Mouse (Mus musculus) adrenal gland, adult 8-10 months (tissue): Measurements from ENCODE around the gene Il10. TPM values are rescaled to one million over a fixed set of nuclear protein-coding genes. Genes with fewer than 3 reads are reported as not detected.

Experiments used
- DNase-seq: peaks from one replicate; pipeline ENCODE4 v3.0.0; 2022
- total RNA-seq, 4 experiments: library from RNA; stranded (reverse); gene quantifications; 2 replicates each; pipeline ENCODE4 v1.2.4; 2022

Gene Il10
- total RNA-seq, 4 experiments from 2014 or later: 0.30 TPM; not detected in 3

- no peak for DNase-seq
Measured at GRCm38 (mm10) chr1:131049361-131049806, 29.7 kb downstream of the Il10 start.

GRCm38 (mm10) chr1:131050011-131050410 is 30.4 kb downstream of the Il10 start:
- no peak for DNase-seq

GRCm38 (mm10) chr1:131050617-131051016 is 31.0 kb downstream of the Il10 start:
- no peak for DNase-seq

- no peak for DNase-seq
Measured at GRCm38 (mm10) chr1:131051073-131051472, 31.4 kb downstream of the Il10 start.

DNA sequence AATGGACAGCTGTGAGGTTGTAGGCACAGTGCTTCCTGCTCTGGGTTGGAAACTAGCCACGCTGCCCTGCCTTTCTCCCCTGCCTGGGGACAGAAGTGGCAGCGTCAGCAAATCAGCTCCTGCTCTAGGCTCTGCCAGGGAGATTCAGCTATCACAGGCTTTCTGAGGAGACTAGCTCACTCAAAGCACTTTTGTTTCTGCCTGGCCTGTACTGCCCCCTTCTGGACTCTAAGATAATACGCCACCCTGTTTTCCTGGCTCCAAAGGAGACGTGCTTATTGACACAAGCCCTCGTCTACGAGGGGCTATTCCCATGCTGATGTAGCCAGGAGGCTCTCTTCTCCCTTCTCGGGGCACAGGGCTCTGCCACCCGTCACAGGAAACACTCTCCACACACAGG is 33.6 kb downstream of the Il10 start:
- no peak for DNase-seq

GRCm38 (mm10) chr1:131053656-131054055 is 34.0 kb downstream of the Il10 start:
- DNase-seq: no peak

GRCm38 (mm10) chr1:131054251-131054650 is 34.6 kb downstream of the Il10 start:
- DNase-seq: no peak

GRCm38 (mm10) chr1:131058431-131058830 is 38.8 kb downstream of the Il10 start:
- no peak for DNase-seq

DNA sequence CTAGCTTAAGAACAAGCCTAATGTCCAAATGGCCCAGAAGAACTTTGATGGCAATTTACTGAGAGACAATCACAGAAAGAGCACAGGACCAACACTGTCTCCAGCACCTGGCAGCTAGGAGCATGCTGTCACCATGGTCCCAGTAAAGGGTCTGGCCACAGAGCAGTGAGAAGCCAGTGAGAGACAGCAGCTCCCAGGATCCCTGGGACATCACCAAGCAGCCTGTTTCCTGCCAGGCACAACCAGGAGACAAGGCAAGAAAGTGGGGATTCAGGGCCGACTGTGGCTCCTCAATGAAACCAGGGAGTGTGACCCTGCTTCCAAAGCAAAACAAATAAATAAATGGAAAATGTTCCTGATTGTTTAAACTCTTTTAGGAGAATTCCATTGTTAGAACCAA is 39.8 kb downstream of the Il10 start:
- no peak for DNase-seq

DNA sequence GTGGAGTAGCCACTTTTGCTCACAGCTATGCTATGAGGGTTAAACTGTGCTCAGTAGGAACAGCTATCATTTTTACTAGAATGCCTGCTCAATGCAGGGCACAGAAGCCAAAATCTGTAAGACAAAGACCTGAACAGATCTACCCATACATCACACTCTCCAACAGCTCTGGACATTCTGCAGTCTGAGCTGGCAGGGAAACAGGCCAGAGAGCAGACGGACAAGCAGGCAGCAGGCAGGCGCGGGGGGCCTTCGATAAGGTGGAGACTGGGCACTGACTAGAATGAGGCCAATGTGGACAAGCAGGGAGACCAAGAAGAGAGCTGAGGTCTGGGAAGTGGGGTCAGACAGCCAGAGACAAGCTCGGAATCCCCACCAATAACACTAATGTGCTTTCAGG is 40.2 kb downstream of the Il10 start:
- no peak for DNase-seq

DNA sequence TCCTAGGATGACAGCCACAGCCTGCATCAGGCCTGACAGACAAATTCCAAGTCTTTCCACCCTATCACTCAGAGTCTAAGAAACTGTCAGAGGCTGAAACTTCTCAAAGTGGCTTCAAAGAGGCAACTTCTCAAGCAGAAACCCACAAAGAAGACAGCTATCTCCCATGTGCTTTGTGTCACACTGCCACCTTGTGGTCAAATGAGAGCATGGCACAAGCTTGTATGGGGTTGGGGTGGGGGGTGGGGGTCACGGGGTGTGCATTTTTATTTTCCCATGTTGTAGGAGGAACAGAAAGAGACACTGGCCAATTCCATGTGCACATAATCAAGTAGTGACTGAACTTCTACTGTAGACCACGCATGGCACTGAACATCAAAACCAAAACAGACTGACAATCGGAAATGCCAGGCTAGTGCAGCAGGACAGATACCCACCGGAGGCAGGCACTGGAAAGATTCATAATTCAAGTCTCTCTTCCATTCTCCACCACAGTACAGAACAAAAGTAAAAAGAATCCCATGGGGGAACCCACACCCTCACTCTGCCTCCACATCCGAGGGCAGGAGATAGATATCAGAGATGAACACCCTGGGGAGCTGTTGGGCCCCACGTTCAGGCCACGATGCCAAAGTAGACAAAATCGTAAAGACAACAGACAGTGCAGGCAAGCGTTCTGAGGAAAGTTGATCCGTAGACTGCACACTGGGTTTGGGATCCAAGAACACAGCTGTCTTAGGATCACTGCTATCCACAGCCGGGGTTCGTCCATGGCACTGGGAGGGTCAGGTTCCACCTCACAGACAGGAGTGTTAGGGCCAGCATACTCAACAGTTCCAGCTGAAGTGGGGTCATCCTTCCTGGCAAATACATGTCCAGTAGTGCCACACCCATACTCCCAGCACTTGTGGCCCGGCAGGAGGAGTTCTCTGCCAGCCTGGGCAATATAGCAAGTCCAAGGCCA is 40.9 kb downstream of the Il10 start:
- DNase-seq: no peak

- no peak for DNase-seq
Measured at GRCm38 (mm10) chr1:131061740-131062254, 42.2 kb downstream of the Il10 start.

GRCm38 (mm10) chr1:131062821-131063220 is 43.2 kb downstream of the Il10 start:
- DNase-seq: no peak

GRCm38 (mm10) chr1:131064202-131064601 is 44.6 kb downstream of the Il10 start:
- no peak for DNase-seq

DNA sequence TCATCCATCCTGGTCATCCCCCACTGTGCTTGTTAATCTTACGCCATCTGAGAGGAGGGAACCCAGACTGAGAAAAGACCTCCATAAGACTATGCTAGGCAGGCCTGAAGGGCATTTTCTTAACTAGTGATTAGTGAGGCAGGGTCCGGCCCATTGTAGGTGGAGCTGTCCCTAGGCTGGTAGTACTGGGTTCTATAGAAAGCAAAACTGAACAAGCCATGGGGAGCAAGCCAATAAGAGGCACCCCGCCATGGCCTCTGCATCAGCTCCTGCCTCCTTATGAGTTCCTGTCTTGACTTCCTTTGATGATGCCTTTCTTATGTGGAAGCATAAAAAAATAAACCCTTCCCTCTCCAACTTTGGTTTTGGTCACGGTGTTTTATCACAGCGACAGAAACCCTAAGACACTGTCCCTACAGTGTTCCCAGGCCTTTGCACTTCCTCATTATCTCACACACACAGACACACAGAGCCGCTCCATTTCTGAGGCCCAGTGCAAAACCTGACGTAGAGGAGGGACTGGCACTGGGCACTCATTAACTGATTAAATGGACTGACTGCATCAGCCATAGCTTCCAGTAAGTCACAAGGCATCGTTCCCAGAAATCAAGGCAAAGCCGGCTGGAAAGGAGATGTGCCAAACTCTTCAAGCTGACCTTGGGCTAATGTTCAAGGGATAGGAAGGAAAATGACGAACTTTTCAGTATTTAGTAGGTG is 48.5 kb downstream of the Il10 start:
- DNase-seq: no peak

DNA sequence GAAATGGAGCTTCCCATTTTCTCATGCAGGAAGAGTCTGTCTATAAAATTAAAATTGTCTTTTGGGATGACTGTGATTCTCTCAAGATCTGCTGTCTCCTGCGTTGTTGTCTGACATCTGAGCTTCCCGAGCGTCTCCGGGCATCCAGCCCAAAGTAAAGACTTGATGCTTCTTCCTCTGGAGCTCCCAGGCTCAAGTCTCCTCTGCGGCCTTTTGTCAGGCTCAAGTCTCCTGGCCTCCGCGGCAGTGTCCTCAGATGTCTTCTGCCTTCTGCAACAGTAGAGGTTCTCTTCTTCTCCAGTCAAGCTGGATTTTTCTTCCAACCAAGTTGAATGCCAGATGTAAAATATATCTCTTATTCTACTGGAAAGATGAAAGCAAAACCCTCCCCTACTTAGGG is 49.4 kb downstream of the Il10 start:
- no peak for DNase-seq

- DNase-seq: no peak
Measured at GRCm38 (mm10) chr1:131072376-131072990, 52.8 kb downstream of the Il10 start.

GRCm38 (mm10) chr1:131074524-131074938 is 54.9 kb downstream of the Il10 start:
- no peak for DNase-seq
